Mouse (Mus musculus) frontal cortex, postnatal 25 days (tissue): ENCODE results near the gene Fam207a.
A peak's percentile ranks its signal among the peaks of the same experiment; 100 is the strongest.

Source experiments
- DNase-seq, 2 experiments: peaks; one replicate each; pipeline ENCODE4 v3.0.0; 2022; ENCODE audit warnings: low spot score in 2 of 2

The Fam207a gene

DNA sequence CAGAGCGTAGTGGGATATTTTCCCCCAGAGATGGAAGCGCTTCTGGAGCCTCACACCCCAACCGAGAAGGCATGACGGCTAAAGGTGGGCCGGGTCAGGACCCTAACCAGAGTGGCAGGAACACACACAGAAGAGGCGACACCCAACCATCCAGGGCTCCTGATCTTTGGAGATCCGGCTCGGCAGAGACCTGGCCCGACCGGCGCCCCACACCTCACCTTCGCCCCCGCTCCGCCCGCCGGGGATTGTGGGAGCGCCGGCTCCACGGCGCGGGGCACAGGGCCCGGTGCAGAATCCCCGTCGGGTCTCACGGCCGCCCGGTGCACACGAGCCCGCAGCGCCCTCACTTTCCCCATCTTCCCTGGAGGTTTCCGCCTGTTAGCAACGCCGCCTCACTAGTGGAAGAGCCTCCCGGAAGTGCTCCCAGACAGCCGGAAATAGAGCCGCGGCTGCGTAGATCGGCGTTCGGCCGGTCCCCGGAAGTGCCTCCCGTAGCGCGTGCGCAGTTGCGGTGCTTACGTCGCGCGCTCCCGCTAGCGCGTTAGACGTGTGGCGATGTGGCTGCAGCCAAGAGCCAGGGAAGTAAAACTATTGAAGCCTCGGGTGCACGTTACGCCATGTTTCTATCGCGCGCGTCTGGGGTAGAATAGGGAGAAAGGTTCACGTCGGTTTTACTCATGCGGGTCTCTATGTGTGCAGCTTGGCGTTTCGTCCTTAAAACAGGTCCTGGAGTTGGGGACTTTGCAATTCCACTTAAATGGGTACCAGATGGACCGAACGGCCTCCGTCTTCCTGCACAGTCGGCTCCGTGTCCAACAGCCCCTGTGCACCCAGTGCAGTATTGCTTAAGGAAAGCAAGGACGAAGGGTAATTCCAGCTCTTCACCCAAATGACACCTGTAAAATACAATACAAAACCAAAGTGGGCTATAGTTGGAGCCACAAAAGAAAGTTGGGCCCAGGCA is at the start of gene Fam207a:
TSS of gene Fam207a (minus strand) at position 401 of the 964 bp plus-strand sequence.
- peak; percentile 74 to 88 for DNase-seq

DNA sequence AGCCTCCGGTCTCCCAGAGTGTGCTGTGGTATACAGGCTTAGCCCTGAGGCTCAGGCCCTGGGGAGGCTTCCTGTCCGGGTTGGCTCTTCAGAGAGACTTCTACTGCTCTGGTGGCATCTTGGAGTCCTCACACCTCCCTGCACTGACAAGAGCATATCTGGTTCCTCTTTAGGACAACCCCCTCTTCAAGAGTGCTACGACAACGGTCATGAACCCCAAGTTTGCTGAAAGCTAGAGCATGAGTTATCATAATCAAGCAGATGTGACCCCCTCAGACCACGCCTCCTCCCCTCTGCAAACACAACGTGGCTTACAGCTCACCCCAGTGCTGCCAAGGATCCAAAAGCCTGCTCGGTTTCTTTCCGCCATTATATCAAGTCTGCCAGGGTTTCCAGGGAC is 49.4 kb upstream of the Fam207a start:
- DNase-seq: no peak

DNA sequence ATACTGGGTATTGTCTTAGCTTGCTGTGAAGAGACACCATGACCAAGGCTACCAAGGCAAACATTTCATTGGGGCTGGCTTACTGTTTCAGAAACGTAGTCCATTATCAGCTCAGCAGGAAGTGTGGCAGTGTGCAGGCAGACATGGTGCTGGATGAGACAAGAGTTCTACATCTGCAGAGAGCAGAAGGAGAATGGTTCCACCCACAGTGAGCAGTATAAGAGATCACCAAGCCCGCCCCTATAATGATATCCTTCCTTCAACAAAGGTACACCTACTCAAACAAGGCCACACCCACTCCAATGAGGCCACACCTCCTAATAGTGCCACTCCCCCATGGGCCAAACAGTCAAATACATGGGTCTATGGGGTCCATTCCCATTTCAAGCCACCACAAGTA is 45.9 kb upstream of the Fam207a start:
- no peak for DNase-seq

DNA sequence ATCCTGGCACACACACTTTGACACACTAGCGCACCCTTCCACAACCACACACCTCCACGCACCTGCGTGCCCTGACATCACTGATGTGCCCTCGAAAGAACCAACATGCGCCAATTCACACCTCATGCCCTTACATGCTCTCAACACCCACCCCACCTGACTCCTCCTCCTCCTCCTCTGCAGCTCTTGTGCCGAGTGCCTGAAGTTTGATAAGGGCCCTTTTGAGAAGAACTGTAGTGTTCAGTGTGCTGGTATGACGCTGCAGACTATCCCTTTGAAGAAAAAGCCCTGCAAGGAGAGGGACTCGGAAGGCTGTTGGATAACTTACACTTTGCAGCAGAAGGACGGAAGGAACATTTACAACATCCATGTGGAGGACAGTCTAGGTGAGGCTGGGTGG is 45.2 kb upstream of the Fam207a start:
- DNase-seq: no peak

DNA sequence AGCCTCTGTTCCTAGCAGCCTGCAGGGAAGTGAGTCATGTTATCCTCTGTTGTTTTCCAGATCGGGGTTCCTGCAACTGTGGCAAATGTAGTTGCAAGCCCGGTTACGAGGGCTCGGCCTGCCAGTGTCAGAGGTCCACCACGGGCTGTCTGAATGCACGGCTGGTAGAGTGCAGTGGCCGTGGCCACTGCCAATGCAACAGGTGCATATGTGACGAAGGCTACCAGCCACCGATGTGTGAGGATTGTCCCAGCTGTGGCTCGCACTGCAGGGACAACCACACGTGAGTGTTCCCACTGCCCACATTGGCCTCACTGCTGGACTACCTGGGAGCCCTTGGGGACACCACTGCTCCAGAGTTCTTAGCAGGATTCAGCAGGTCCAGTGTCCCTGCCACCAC is 44.5 kb upstream of the Fam207a start:
- DNase-seq: no peak

DNA sequence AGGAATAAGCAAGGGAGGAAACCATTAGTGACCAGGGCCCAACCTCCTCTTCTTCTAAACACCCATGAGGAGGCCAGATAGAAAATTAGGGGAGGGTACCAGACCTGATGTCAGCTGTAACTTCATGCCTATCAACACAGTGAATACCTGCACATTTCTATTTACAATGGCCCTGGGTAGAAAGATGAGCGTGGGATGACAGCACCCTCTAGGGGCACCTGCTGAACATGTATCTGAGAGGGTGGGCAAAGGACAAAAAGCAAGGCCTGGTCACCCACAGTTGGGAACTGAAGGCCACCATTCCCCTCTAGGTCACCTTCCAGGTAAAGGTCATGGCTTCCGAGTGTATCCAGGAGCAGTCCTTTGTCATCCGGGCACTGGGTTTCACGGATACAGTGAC is 42.1 kb upstream of the Fam207a start:
- no peak for DNase-seq

DNA sequence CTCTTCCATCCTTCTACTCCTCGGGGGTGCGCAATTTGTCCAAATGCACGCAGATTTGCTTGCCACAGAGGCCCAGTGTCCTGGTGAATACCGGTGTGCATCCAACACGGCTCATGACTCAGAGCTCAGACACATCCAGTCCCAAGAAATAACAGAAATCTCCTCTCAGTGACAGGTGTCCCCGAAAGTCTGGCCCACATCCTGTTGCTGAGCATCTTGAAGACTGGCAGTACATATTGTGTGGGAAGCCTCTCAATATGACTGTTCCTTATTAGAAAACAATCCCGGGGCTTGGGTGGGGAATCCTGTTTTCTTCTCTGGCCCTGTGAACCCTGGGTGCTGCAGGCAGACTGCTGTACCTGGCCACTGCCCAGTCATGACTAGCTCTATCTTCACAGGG is 41.0 kb upstream of the Fam207a start:
- DNase-seq: no peak

DNA sequence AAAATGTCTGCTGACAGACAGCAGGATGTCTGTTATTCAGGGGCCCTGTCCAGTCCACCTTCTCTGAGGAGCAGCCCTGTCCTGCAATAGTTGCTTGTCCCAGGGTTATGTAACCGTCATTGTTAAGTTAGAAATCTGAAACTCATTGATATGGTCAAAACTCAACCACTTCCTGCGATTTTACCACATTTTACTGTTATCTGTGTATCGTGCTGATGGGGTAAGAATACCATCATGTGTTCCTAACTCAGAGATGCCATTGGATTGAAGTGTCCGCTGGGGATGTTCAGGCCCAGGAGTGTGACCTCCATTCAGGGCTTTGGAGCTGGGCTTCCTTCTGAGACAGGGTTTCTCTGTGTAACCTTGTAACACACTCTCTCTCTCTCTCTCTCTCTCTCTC is 39.3 kb upstream of the Fam207a start:
- no peak for DNase-seq

DNA sequence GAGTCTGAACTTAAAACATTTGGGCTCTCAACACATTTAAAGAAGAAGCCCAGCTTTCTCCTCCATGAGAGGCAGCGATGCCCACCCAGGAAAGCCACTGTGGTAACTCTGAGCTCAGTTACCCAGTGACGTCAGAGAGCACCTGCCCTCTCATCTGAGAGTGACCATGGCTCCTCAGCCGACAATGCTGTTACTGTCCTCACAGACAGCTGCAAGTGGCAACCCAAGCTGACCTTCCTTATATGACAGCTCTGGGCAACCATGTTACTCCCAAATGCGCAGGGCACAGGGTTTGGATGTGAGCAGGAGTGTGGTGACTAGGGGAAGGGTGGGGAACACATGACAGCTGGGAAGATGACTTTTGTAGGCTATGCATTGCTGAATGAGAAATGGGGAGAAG is 37.7 kb upstream of the Fam207a start:
- DNase-seq: no peak

DNA sequence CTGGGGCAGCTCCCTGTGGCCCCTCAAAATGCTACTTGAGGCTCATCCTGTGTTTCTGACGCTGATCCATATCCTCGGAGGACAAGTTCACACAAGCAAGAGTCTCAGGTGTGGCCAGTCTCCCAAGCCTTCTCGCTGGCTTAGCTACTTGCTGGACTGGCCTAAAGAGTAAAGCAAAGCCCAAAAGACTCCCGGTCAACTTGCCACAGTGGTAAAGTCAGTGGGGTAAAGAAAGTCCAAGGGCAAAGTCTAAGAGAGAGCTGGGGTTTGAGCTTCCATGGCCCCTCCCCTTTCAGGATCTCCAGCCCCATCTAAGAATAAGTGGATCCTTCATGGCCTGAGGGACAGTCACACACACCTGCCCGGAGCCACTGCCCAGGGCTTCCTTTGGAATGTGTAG is 36.6 kb upstream of the Fam207a start:
- no peak for DNase-seq

DNA sequence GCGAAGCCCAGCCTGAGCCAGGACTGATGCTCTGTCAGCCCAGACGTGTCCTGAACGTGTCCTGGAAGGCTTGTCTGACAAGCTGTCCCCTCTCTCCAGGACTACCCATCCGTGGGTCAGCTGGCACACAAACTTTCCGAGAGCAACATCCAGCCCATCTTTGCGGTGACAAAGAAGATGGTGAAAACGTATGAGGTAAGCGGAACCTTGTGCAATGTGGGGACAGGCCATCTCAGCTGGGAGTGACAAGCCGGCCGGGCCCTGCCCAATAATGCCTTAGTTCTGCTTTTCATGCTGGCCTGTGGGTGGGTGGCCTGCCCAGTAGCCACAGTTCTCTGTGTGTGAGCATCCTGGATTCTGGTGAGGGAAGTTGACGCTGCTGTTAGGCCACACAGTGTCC is 35.3 kb upstream of the Fam207a start:
- DNase-seq: no peak

DNA sequence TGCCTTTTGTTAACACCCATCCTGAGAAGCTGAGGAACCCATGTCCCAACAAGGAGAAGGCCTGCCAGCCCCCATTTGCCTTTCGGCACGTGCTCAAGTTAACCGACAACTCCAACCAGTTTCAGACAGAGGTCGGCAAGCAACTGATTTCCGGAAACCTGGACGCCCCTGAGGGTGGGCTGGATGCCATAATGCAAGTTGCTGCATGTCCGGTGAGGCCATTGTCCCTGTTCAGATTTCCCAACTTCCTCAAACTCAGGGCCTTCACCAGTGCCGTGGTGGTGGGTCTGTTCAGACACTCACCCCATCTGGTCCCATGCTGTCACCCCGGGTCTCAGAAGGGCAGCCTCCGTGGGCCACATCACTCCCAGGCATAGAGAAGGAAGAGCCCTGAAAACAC is 33.0 kb upstream of the Fam207a start:
- DNase-seq: no peak

DNA sequence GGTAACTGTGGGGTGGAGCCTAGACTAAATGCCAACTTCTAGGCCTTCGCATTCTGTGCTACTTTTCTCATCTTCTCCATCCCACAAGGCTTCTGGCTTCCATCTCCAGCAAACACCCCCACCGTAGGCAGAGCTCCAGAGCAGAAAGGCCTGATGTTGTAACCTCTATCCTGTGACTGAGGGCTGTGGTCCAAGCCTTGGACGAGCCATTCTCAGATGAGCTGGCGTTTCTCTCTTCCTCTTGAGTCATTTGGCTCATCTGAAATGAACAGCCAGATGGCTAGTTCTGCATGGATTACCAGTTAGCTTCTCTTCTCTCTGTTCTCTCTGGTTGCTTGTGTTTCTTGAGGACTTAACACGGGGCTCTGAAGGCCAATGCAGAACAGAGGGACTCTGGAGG is 29.3 kb upstream of the Fam207a start:
- peak in 1 of 2 experiments; percentile 27 for DNase-seq

DNA sequence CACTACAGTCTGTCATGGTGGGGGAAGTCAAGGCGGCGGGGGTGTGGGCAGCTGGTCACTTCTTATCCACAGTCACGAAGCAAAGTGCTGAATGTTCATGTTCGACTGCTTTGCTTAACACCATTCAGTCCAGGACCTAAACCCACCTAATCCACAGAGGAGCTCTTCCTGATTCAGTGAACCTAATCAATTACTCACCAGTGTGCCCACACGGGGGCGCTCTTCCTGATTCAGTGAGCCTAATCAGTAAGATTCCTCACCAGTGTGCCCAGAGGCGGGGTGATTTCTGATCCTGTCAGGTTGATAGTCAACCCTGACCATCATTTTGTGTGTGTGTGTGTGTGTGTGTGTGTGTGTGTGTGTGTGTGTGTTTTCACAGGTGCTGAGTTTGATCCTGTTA is 27.6 kb upstream of the Fam207a start:
- no peak for DNase-seq

DNA sequence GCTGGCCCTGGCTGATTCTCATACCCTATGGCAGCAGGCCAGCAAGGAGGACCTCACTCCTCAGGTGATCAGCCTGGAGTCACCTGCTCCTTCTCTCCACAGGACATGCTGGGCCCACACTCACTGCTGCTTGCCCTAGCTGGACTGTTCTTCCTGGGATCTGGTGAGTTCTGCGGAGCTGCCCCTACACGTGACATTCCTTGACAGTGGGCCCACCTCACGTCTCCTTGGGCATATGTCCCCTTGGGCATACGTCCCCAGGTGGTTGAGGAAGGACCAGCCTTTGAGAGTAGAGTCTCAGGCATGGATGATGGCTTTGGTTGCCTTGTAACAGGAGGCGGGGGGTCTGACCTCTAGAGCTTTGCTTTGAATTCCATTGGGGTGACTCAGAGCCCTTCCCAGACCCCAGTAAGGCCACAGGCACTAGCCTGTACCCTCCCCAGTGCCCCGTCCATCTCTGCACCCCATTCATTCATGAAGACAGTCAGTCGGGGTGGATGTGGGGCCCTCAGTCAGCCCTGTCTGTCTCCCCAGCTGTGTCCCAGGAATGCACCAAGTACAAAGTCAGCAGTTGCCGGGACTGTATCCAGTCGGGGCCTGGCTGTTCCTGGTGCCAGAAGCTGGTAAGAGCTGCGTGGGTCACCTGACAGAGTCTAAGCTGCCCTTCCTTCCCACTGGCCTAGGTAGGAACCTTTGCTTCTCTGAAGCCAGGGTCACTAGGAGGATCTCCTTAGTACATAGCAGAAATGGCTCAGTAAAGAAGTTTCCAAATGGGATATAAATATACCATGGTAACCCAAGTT is 26.5 kb upstream of the Fam207a start:
- no peak for DNase-seq

DNA sequence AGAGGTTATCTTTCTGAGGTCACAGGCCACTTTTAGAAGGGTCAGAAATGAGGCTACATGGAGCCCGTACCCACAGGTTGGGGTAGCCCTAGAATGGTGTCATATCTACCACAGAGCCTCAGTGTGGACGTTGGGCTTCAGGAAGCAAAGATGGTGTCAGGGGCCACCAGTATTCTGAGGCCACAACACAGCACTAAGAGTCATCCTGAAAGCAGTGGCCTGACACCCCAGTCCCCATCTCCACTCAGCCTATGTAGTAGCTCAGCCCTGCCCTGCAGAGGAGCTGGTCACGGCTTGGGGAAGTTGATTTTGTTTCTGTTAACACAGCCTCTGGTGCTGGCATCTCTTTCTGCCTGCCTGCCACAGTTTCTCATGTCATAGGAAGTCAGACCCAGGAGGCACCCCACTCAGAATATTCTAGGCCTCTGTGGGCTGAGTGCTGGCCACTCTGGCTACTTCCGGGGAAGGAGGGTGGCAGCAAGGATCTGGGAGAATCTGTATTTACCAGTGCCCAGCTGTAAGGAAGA is 25.1 kb upstream of the Fam207a start:
- no peak for DNase-seq

DNA sequence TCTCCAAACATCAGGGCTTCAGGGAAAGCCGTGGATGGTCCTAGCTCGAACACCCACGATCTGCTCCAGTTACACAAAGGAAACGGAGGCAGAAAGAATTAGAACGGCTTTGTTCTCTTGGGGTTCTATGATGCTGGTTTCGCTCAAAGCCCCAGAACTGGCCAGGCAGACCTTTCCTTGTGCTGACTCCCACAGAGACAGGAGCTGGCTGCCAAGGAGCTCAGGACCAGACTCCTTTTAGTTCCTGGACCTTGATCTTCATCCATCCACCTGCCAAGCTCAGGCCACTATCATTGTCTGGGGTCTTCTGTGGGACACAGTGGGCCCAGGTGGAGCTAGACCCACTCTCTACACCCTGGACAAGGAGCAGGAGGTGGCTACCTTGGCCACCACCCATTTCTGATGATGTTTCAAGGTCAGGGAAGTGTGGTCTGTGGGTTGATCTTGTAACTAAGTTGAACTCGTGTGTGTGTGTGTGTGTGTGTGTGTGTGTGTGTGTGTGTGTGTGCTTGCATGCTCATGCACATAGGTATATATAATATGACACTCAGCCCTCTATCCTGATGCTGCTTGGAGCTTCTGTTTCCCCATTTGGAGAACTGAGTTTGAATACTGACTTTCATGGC is 23.8 kb upstream of the Fam207a start:
- no peak for DNase-seq

DNA sequence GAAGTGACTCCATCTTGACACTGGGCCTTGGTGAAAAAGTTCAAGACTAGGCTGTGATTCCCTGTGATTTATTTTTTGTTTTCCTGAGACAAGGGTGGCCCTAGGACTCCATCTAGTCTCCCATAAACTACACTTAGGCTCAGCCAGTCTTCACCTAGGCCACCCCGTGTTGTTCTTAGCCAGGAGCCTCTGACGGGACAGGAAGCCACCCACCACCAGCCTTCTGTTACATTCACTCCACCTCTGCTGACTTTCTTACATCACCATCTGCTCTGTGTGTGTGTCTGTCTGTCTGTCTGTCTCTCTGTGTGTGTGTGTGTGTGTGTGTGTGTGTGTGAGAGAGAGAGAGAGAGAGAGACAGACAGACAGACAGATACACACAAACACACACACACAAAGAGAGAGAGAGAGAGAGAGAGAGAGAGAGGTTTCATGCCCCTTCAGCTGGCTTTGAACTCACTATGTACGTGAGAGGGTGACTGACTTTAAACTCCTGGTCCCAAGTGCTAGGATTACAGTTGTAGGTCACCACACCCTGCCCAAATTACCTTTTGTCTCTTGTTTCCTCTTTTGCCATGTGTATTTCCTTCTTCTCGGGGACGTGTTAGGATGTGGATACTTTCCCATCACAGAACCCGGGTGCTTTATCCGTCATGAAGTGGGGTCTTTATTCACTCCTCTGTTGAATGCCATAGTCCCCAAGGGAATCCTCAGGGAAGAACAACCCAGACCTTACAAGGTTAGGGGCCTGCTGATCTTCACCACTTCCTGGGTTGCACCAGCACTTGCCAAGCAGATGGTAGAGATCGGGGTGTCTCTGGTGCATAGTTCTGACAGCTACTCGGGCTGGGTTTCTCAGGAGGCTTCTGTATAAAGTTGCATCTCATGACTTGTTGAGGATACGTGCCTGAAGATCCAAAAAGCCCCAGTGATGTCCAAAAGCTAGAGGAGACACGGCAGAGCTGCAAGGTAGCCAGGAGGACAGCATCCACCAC is 21.9 kb upstream of the Fam207a start:
- DNase-seq: no peak

DNA sequence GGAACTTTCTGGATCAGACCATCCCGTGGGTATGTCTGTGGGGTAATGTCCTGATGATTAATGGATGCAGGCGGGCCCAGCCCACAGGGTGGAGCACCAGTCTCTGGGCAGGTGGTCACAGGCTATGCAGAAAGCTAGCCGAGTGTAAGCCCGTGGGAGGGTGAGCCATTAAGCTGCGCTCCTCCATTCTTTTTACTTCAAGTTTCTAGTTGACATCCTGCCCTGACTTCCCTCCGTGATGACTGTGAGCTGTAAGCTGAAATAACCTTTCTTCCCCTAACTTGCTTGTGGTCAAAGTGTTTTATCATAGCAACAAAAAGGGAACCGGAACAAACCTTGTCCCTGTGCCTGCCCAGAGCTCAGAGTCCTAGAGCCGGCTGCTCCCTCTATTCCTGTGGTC is 21.1 kb upstream of the Fam207a start:
- no peak for DNase-seq

DNA sequence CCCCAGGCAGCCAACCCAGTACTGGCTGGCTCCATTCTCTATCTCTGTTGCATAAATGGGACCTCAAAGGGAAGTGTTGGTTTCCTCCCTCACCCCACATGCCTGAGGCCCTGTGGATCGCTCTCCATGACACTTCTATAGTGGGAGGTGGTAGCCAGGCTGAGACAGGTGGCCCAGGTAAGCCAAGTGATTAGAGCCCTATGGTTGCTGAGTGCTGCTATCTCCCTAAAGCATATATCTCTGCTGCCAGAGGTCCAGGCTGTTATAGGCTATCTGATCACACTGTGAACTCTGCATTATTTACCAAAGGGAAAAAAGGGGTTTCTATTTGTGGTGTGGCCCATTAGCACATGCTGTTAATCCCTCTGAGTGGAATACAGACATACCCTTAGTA is 16.4 kb upstream of the Fam207a start:
- DNase-seq: no peak
